Comparison of ENCODE assay signal across 23 mouse cellular contexts in the genomic region with DNA sequence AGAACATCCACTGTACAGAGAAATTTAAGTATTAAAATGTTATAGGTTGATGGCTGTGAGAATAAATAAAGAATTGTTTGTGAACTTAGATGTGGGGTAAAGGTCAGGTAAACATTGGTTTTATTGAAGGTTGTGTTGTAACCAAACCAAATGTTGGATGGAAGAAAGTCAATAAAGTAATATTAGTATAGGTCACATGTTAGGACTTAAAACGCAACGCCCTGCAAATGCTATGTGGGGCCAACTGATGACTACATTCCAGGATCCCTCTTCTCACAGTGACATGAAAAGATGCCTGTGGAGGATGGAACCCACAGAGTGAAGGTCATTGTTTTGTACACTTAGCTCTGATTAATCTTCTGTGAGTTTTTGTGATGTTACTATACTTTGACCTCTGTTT. TPM values are rescaled to one million over a fixed set of nuclear protein-coding genes. Genes with fewer than 3 reads are reported as not detected.
DNase-seq lines count a peak whose midpoint lies in the region; ATAC-seq and TF ChIP-seq lines count a peak whose summit lies in the region.
"Had no signal": no experiment of that assay in that cellular context is flagged by ENCODE, and none has a peak within 500 bp of the region (broad histone marks: within the 10 kb centered on the region; RNA-seq: fewer than 3 reads in every experiment).

No protein-coding gene starts in this region.

- H3K79me2 ChIP-seq in liver, adult 2 months (ENCODE audit: control insufficient read depth, insufficient read depth, low read length), result no peaks in the 10 kb centered on the region

- H3K9me3 ChIP-seq in liver, embryonic 12.5 days (replicated peaks), result no peaks in the 10 kb centered on the region
- no peaks in the 10 kb centered on the region for H3K9me3 ChIP-seq in liver, embryonic 16.5 days (replicated peaks; ENCODE audit: control insufficient read depth, low read length)
- H3K9me3 ChIP-seq in liver, postnatal 0 days (ENCODE audit: low read length), result no peaks in the 10 kb centered on the region
- H3K9me3 ChIP-seq in liver, embryonic 11.5 days (ENCODE audit: control insufficient read depth, low read length), result no peaks in the 10 kb centered on the region
- H3K9me3 ChIP-seq: G1E had no signal

- H3K27ac ChIP-seq in liver, adult 2 months (replicated peaks; ENCODE audit: insufficient read depth, low read depth, low read length), result no peak overlapping the region; the same call in 1 of the 2 replicates
- H3K27ac ChIP-seq in liver, embryonic 12.5 days, result no peak overlapping the region
- no peak overlapping the region for H3K27ac ChIP-seq in liver, embryonic 16.5 days (ENCODE audit: low read length)
- peak overlapping the region; percentile 53 for H3K27ac ChIP-seq in liver, postnatal 0 days (ENCODE audit: low read depth)
- no peak overlapping the region for H3K27ac ChIP-seq in liver, embryonic 11.5 days (ENCODE audit: low read depth, low read length)

- peak; percentile 99 for DNase-seq in liver, adult 2 months (ENCODE audit: extremely low read depth, low read depth, low spot score)
- DNase-seq in liver, result no peak
- no peak for DNase-seq in liver, postnatal 0 days
- no peak for DNase-seq in liver, embryonic 11.5 days (ENCODE audit: low spot score)
- DNase-seq: adrenal gland, adult 2 months; adrenal gland, adult 8-10 months; adrenal gland, postnatal 10 days; adrenal gland, postnatal 14 days; adrenal gland, postnatal 25 days; adrenal gland, postnatal 36 days; B cell, adult 2 months; cerebellum, adult 11 months; cerebellum, adult 11-12 months; cerebellum, adult 18-20 months had no signal

- TF ChIP-seq EP300 in liver, postnatal 0 days (IDR thresholded peaks at IDR 0.05; ENCODE audit: low read depth), result peak; percentile 54; the same call in 1 of the 2 replicates

- peaks cover 31% of the 10 kb centered on the region for H3K4me1 ChIP-seq in liver, adult 2 months (ENCODE audit: control insufficient read depth, insufficient read depth, low read length)
- peaks cover 10% of the 10 kb centered on the region for H3K4me1 ChIP-seq in liver, embryonic 12.5 days
- peaks cover 2% of the 10 kb centered on the region for H3K4me1 ChIP-seq in liver, embryonic 16.5 days (ENCODE audit: control insufficient read depth, low read depth, low read length)
- no peaks in the 10 kb centered on the region; the same call in 1 of the 2 replicates for H3K4me1 ChIP-seq in liver, postnatal 0 days (ENCODE audit: insufficient read depth)
- no peaks in the 10 kb centered on the region for H3K4me1 ChIP-seq in liver, embryonic 11.5 days (replicated peaks; ENCODE audit: control insufficient read depth, insufficient read depth, low read length)

- H3K27me3 ChIP-seq in liver, adult 2 months (ENCODE audit: control insufficient read depth, insufficient read depth, low read length), result no peaks in the 10 kb centered on the region
- H3K27me3 ChIP-seq in liver, embryonic 12.5 days (replicated peaks), result peaks cover 3% of the 10 kb centered on the region
- H3K27me3 ChIP-seq in liver, embryonic 16.5 days (ENCODE audit: control insufficient read depth, insufficient read depth, low read depth, low read length), result 0 out of 2 replicates have a peak, but pooled peaks cover 3% of the 10 kb centered on the region
- H3K27me3 ChIP-seq in liver, postnatal 0 days (ENCODE audit: insufficient read depth, low read length), result 0 out of 2 replicates have a peak, but pooled peaks cover 3% of the 10 kb centered on the region
- no peaks in the 10 kb centered on the region for H3K27me3 ChIP-seq in liver, embryonic 11.5 days (replicated peaks; ENCODE audit: control insufficient read depth, insufficient read depth, low read length)

- TF ChIP-seq POLR2A in liver, adult 2 months (IDR thresholded peaks at IDR 0.05; ENCODE audit: extremely low read depth, insufficient read depth, low read length), result no peak

- no peaks in the 10 kb centered on the region for H3K36me3 ChIP-seq in liver, adult 2 months (ENCODE audit: control insufficient read depth, insufficient read depth, low read length)
- no peaks in the 10 kb centered on the region for H3K36me3 ChIP-seq in liver, embryonic 12.5 days
- H3K36me3 ChIP-seq in liver, embryonic 16.5 days (ENCODE audit: control insufficient read depth, insufficient read depth), result no peaks in the 10 kb centered on the region
- no peaks in the 10 kb centered on the region for H3K36me3 ChIP-seq in liver, postnatal 0 days (replicated peaks; ENCODE audit: insufficient read depth, low read length)
- H3K36me3 ChIP-seq in liver, embryonic 11.5 days (ENCODE audit: control insufficient read depth, insufficient read depth, low read length), result no peaks in the 10 kb centered on the region
- H3K36me3 ChIP-seq: G1E had no signal

- no peak overlapping the region for H3K4me3 ChIP-seq in liver, adult 2 months (ENCODE audit: insufficient read depth, low read depth, low read length)
- H3K4me3 ChIP-seq in liver, embryonic 12.5 days, result no peak overlapping the region
- no peak overlapping the region for H3K4me3 ChIP-seq in liver, embryonic 16.5 days (ENCODE audit: low read depth, low read length)
- no peak overlapping the region for H3K4me3 ChIP-seq in liver, postnatal 0 days (ENCODE audit: low read depth, low read length)
- H3K4me3 ChIP-seq in liver, embryonic 11.5 days (ENCODE audit: low read depth, low read length), result no peak overlapping the region

- TF ChIP-seq CTCF in liver, adult 2 months (IDR thresholded peaks at IDR 0.05; ENCODE audit: low read depth, low read length), result no peak
- TF ChIP-seq CTCF in liver, postnatal 0 days (IDR thresholded peaks at IDR 0.05; ENCODE audit: low read depth), result no peak

- ATAC-seq in liver, embryonic 12.5 days, result no peak
- ATAC-seq in liver, embryonic 16.5 days (ENCODE audit: low read depth), result peak; percentile 21; the same call in 1 of the 2 replicates
- ATAC-seq in liver, postnatal 0 days, result peak; percentile 73
- ATAC-seq in liver, embryonic 11.5 days (replicated peaks; ENCODE audit: low FRiP score), result no peak
- ATAC-seq: activated CD4-positive, CD25-positive, alpha-beta regulatory T cell, adult 4 months; CD4-positive, CD25-positive, alpha-beta regulatory T cell, adult 4 months; Patski had no signal

- 16% methylated on average over 2 of the region's 2 CpGs for WGBS in liver, adult 2 months
- 52% methylated on average over 2 of the region's 2 CpGs for WGBS in liver, embryonic 12.5 days (ENCODE audit: insufficient replicate concordance)
- 64% methylated on average over 2 of the region's 2 CpGs for WGBS in liver, embryonic 16.5 days (ENCODE audit: insufficient replicate concordance)
- WGBS in liver, postnatal 0 days (ENCODE audit: insufficient replicate concordance), result 43% methylated on average over 2 of the region's 2 CpGs
- 46% methylated on average over 2 of the region's 2 CpGs for WGBS in liver, embryonic 11.5 days

- no peak overlapping the region for H3K4me2 ChIP-seq in liver, embryonic 12.5 days
- H3K4me2 ChIP-seq in liver, embryonic 16.5 days (ENCODE audit: low read depth, low read length), result no peak overlapping the region
- no peak overlapping the region for H3K4me2 ChIP-seq in liver, postnatal 0 days (ENCODE audit: low read depth, low read length)
- no peak overlapping the region for H3K4me2 ChIP-seq in liver, embryonic 11.5 days

- no peak overlapping the region for H3K9ac ChIP-seq in liver, adult 2 months (ENCODE audit: low read depth, low read length)
- no peak overlapping the region for H3K9ac ChIP-seq in liver, embryonic 12.5 days
- no peak overlapping the region for H3K9ac ChIP-seq in liver, embryonic 16.5 days (ENCODE audit: low read depth, low read length)
- H3K9ac ChIP-seq in liver, postnatal 0 days (replicated peaks), result no peak overlapping the region
- no peak overlapping the region for H3K9ac ChIP-seq in liver, embryonic 11.5 days (ENCODE audit: low read depth, low read length)

RNA-seq across cellular contexts. Expression of gene Meiob, which starts 15.4 kb away (rescaled TPM):
- 4.9 and 6.7 TPM in 2 replicates for total RNA-seq in liver, adult 2 months (2014; rRNA removed)
- polyA plus RNA-seq in liver, adult 2 months (2012; rRNA removed), result 0.59 and 0.75 TPM in 2 replicates
- 1.5 TPM in 2 replicates for polyA plus RNA-seq in liver, embryonic 12.5 days (2016; fragmentation: Nextera tagmentation; extraction: Ambion mirVana)
- 0.30 and 0.56 TPM in 2 replicates for polyA plus RNA-seq in liver, embryonic 16.5 days (2015; fragmentation: Nextera tagmentation; extraction: Ambion mirVana)
- polyA plus RNA-seq in liver, postnatal 0 days (2015; fragmentation: Nextera tagmentation; extraction: Ambion mirVana), result 0.97 and 1.2 TPM in 2 replicates
- polyA plus RNA-seq in liver, embryonic 11.5 days (2014; fragmentation: Nextera tagmentation; extraction: Ambion mirVana), result 1.9 and 3.0 TPM in 2 replicates
- polyA plus RNA-seq: activated CD4-positive, CD25-positive, alpha-beta regulatory T cell, adult 4 months; adrenal gland, adult 2 months; brain, embryonic 14.5 days; C2C12 had no signal

RNA-seq across cellular contexts. Expression of gene Hagh, which starts 20.5 kb away (rescaled TPM):
- total RNA-seq in liver, adult 2 months (2014; rRNA removed), result 855 and 1,003 TPM in 2 replicates
- 900 and 1,325 TPM in 2 replicates for polyA plus RNA-seq in liver, adult 2 months (2012; rRNA removed)
- polyA plus RNA-seq in liver, embryonic 12.5 days (2016; fragmentation: Nextera tagmentation; extraction: Ambion mirVana), result 61.1 and 64.8 TPM in 2 replicates
- 124 and 125 TPM in 2 replicates for polyA plus RNA-seq in liver, embryonic 16.5 days (2015; fragmentation: Nextera tagmentation; extraction: Ambion mirVana)
- 233 and 241 TPM in 2 replicates for polyA plus RNA-seq in liver, postnatal 0 days (2015; fragmentation: Nextera tagmentation; extraction: Ambion mirVana)
- 53.8 and 56.3 TPM in 2 replicates for polyA plus RNA-seq in liver, embryonic 11.5 days (2014; fragmentation: Nextera tagmentation; extraction: Ambion mirVana)

RNA-seq across cellular contexts. Expression of gene Fahd1, which starts 30.7 kb away (rescaled TPM):
- 49.5 and 61.3 TPM in 2 replicates for total RNA-seq in liver, adult 2 months (2014; rRNA removed)
- 55.7 and 61.8 TPM in 2 replicates for polyA plus RNA-seq in liver, adult 2 months (2012; rRNA removed)
- polyA plus RNA-seq in liver, embryonic 12.5 days (2016; fragmentation: Nextera tagmentation; extraction: Ambion mirVana), result 34.2 and 34.6 TPM in 2 replicates
- 46.3 and 47.3 TPM in 2 replicates for polyA plus RNA-seq in liver, embryonic 16.5 days (2015; fragmentation: Nextera tagmentation; extraction: Ambion mirVana)
- 84.9 and 90.0 TPM in 2 replicates for polyA plus RNA-seq in liver, postnatal 0 days (2015; fragmentation: Nextera tagmentation; extraction: Ambion mirVana)
- polyA plus RNA-seq in liver, embryonic 11.5 days (2014; fragmentation: Nextera tagmentation; extraction: Ambion mirVana), result 38.3 and 38.6 TPM in 2 replicates

RNA-seq across cellular contexts. Expression of gene Igfals, which starts 46.3 kb away (rescaled TPM):
- 112 and 127 TPM in 2 replicates for total RNA-seq in liver, adult 2 months (2014; rRNA removed)
- 369 and 402 TPM in 2 replicates for polyA plus RNA-seq in liver, adult 2 months (2012; rRNA removed)
- polyA plus RNA-seq in liver, embryonic 12.5 days (2016; fragmentation: Nextera tagmentation; extraction: Ambion mirVana), result 5.3 and 5.4 TPM in 2 replicates
- polyA plus RNA-seq in liver, embryonic 16.5 days (2015; fragmentation: Nextera tagmentation; extraction: Ambion mirVana), result 11.0 and 11.7 TPM in 2 replicates
- 28.0 and 32.4 TPM in 2 replicates for polyA plus RNA-seq in liver, postnatal 0 days (2015; fragmentation: Nextera tagmentation; extraction: Ambion mirVana)
- polyA plus RNA-seq in liver, embryonic 11.5 days (2014; fragmentation: Nextera tagmentation; extraction: Ambion mirVana), result 4.3 and 4.9 TPM in 2 replicates
- total RNA-seq: MEL had no signal
- polyA plus RNA-seq: activated CD4-positive, CD25-positive, alpha-beta regulatory T cell, adult 4 months; brain, embryonic 14.5 days; CD4-positive, CD25-positive, alpha-beta regulatory T cell, adult 4 months had no signal

Comparison
In these comparisons a context has a peak if more than half of its experiments do, and no peak if none do; other contexts are left out.
1. ATAC-seq: peak in liver, embryonic 16.5 days (single experiment) and liver, postnatal 0 days (single experiment); none in liver, embryonic 12.5 days (single experiment) and liver, embryonic 11.5 days (single experiment).